Mouse (Mus musculus): ENCODE data around the gene Abca13. TPM values are rescaled to one million over a fixed set of nuclear protein-coding genes. Genes with fewer than 3 reads are reported as not detected.

Gene Abca13
- total and polyA plus RNA-seq, 2 experiments, result not detected

- H3K9ac ChIP-seq (ENCODE audit: low read depth, low read length), result no peak overlapping the region
- 68% methylated on average over 3 of the region's 3 CpGs for WGBS
Observed at GRCm38 (mm10) chr11:9427411-9427810, 235.7 kb downstream of the Abca13 start.

DNA sequence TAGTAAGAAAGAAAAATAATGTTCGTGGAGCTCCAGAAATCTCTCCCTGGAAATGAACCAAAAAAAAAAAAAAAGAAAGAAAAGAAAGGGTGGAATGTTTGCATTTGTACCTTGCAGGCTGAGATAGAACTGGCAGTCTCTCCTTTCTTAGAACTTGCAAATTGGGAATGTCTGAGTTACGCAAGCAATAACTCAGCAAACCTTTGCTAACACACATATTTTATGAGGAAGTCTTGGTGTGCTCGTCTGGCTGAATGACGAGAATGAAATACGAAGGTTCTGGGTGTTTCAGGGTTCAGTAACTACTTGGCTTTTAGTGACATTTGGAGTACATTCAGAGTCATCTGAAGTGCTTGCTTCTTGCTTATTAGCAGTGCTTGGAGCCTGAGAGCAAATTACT lies 241.1 kb downstream of the Abca13 start:
- WGBS, result 68% methylated on average over 5 of the region's 5 CpGs
- H3K27me3 ChIP-seq (ENCODE audit: control insufficient read depth, insufficient read depth, low read length), result no peaks in the 10 kb centered on the region
- no peak for TF ChIP-seq CTCF (IDR thresholded peaks at IDR 0.05; ENCODE audit: low read depth, low read length)
- TF ChIP-seq POLR2A (IDR thresholded peaks at IDR 0.05; ENCODE audit: extremely low read depth, insufficient read depth, low read length), result no peak
- DNase-seq (ENCODE audit: extremely low read depth, low read depth, low spot score), result no peak
- no peaks in the 10 kb centered on the region for H3K4me1 ChIP-seq (ENCODE audit: control insufficient read depth, insufficient read depth, low read length)
- H3K9ac ChIP-seq (ENCODE audit: low read depth, low read length), result no peak overlapping the region
- no peaks in the 10 kb centered on the region for H3K79me2 ChIP-seq (ENCODE audit: control insufficient read depth, insufficient read depth, low read length)
- no peaks in the 10 kb centered on the region for H3K36me3 ChIP-seq (ENCODE audit: control insufficient read depth, insufficient read depth, low read length)
- H3K4me3 ChIP-seq (ENCODE audit: insufficient read depth, low read depth, low read length), result no peak overlapping the region
- H3K27ac ChIP-seq (replicated peaks; ENCODE audit: insufficient read depth, low read depth, low read length), result no peak overlapping the region

More at GRCm38 (mm10) chr11:9427411-9427810, 235.7 kb downstream of the Abca13 start:
- no peaks in the 10 kb centered on the region for H3K36me3 ChIP-seq (ENCODE audit: control insufficient read depth, insufficient read depth, low read length)
- no peak overlapping the region for H3K4me3 ChIP-seq (ENCODE audit: insufficient read depth, low read depth, low read length)
- no peaks in the 10 kb centered on the region for H3K79me2 ChIP-seq (ENCODE audit: control insufficient read depth, insufficient read depth, low read length)
- H3K27ac ChIP-seq (replicated peaks; ENCODE audit: insufficient read depth, low read depth, low read length), result no peak overlapping the region
- no peaks in the 10 kb centered on the region for H3K27me3 ChIP-seq (ENCODE audit: control insufficient read depth, insufficient read depth, low read length)
- TF ChIP-seq POLR2A (IDR thresholded peaks at IDR 0.05; ENCODE audit: extremely low read depth, insufficient read depth, low read length) (no peak), CTCF (IDR thresholded peaks at IDR 0.05; ENCODE audit: low read depth, low read length) (no peak)
- no peaks in the 10 kb centered on the region for H3K4me1 ChIP-seq (ENCODE audit: control insufficient read depth, insufficient read depth, low read length)
- no peak for DNase-seq (ENCODE audit: extremely low read depth, low read depth, low spot score)

DNA sequence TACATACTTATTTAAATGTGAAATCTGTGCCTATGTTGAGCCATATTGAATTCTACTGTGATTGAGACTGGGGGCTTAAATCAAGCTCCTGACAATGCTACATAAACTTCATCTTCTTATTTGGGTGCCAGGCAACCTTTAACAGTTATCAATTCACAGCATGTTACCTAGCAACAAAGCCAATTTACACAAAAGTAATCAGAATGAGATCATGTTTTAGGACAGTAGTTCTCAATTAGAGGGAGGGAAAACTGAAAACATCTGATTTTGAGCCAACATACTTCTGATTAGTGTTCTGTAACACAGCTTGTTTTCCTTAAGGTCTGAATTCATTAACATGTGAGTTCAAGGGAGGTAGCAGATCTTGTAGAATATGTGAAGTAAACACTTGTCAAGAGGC lies 244.9 kb downstream of the Abca13 start:
- H3K36me3 ChIP-seq (ENCODE audit: control insufficient read depth, insufficient read depth, low read length), result no peaks in the 10 kb centered on the region
- H3K27ac ChIP-seq (replicated peaks; ENCODE audit: insufficient read depth, low read depth, low read length), result no peak overlapping the region
- no peak for TF ChIP-seq POLR2A (IDR thresholded peaks at IDR 0.05; ENCODE audit: extremely low read depth, insufficient read depth, low read length)
- TF ChIP-seq CTCF (IDR thresholded peaks at IDR 0.05; ENCODE audit: low read depth, low read length), result no peak
- no peaks in the 10 kb centered on the region for H3K27me3 ChIP-seq (ENCODE audit: control insufficient read depth, insufficient read depth, low read length)
- H3K4me1 ChIP-seq (ENCODE audit: control insufficient read depth, insufficient read depth, low read length), result no peaks in the 10 kb centered on the region
- H3K4me3 ChIP-seq (ENCODE audit: insufficient read depth, low read depth, low read length), result no peak overlapping the region
- H3K79me2 ChIP-seq (ENCODE audit: control insufficient read depth, insufficient read depth, low read length), result no peaks in the 10 kb centered on the region
- DNase-seq (ENCODE audit: extremely low read depth, low read depth, low spot score), result no peak
- no peak overlapping the region for H3K9ac ChIP-seq (ENCODE audit: low read depth, low read length)

DNA sequence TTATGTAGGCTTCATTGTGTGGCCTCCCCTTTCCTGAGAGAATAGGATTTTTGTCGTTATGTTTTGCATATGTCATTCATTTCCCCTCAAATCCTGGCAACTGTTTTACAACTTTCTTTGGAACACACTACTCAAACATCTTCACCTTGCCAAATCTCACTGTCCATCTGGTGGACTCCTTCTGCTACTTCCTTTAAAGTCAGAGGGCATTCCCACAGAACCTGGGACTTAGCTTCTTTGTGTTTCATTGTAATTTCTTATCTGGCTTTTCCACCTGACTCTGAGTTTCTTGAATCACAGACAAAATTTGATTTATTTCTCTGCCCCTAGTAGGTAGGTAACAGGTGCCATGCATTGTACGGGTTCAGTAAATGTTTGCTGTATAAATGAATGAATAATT lies 248.0 kb downstream of the Abca13 start:
- Histone ChIP-seq H3K9ac (ENCODE audit: low read depth, low read length) (no peak overlapping the region), H3K79me2 (ENCODE audit: control insufficient read depth, insufficient read depth, low read length) (no peaks in the 10 kb centered on the region), H3K36me3 (ENCODE audit: control insufficient read depth, insufficient read depth, low read length) (no peaks in the 10 kb centered on the region), H3K4me1 (ENCODE audit: control insufficient read depth, insufficient read depth, low read length) (no peaks in the 10 kb centered on the region), H3K27me3 (ENCODE audit: control insufficient read depth, insufficient read depth, low read length) (no peaks in the 10 kb centered on the region), H3K27ac (replicated peaks; ENCODE audit: insufficient read depth, low read depth, low read length) (no peak overlapping the region), H3K4me3 (ENCODE audit: insufficient read depth, low read depth, low read length) (no peak overlapping the region)
- WGBS, result 70% methylated on average over 2 of the region's 2 CpGs
- no peak for TF ChIP-seq CTCF (IDR thresholded peaks at IDR 0.05; ENCODE audit: low read depth, low read length)
- TF ChIP-seq POLR2A (IDR thresholded peaks at IDR 0.05; ENCODE audit: extremely low read depth, insufficient read depth, low read length), result no peak
- DNase-seq (ENCODE audit: extremely low read depth, low read depth, low spot score), result no peak

DNA sequence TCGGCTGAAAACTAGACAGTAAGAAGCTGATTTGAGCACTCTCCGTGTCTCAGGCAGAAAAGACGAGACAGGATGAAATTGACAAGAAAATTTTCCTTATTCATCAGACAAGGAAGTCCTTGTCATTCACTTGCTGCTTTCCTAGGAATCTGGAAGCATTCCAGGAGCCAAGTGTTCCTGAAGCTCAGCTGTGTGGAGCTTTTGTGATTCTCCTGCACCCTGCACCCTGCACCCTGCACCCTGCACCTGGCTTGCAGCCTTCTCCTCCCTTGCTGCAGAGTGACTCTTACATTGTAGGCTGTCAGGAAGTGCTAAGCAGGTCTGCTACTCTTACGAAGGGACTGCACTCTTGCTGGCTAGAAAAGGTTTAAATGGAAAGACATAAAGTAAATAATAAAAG lies 249.4 kb downstream of the Abca13 start:
- no peak overlapping the region for H3K4me3 ChIP-seq (ENCODE audit: insufficient read depth, low read depth, low read length)

GRCm38 (mm10) chr11:9472400-9472799 lies 280.7 kb downstream of the Abca13 start:
- Histone ChIP-seq H3K4me3 (ENCODE audit: insufficient read depth, low read depth, low read length) (no peak overlapping the region), H3K4me1 (ENCODE audit: control insufficient read depth, insufficient read depth, low read length) (no peaks in the 10 kb centered on the region), H3K27ac (replicated peaks; ENCODE audit: insufficient read depth, low read depth, low read length) (no peak overlapping the region), H3K79me2 (ENCODE audit: control insufficient read depth, insufficient read depth, low read length) (no peaks in the 10 kb centered on the region), H3K27me3 (ENCODE audit: control insufficient read depth, insufficient read depth, low read length) (no peaks in the 10 kb centered on the region), H3K9ac (ENCODE audit: low read depth, low read length) (no peak overlapping the region), H3K36me3 (ENCODE audit: control insufficient read depth, insufficient read depth, low read length) (no peaks in the 10 kb centered on the region)
- DNase-seq (ENCODE audit: extremely low read depth, low read depth, low spot score), result no peak
- TF ChIP-seq POLR2A (IDR thresholded peaks at IDR 0.05; ENCODE audit: extremely low read depth, insufficient read depth, low read length) (no peak), CTCF (IDR thresholded peaks at IDR 0.05; ENCODE audit: low read depth, low read length) (no peak)
- 71% methylated on average over 1 of the region's 1 CpGs for WGBS

More for the DNA sequence above, 249.4 kb downstream of the Abca13 start:
- TF ChIP-seq CTCF (IDR thresholded peaks at IDR 0.05; ENCODE audit: low read depth, low read length), result no peak
- no peak for TF ChIP-seq POLR2A (IDR thresholded peaks at IDR 0.05; ENCODE audit: extremely low read depth, insufficient read depth, low read length)
- Histone ChIP-seq H3K9ac (ENCODE audit: low read depth, low read length) (no peak overlapping the region), H3K36me3 (ENCODE audit: control insufficient read depth, insufficient read depth, low read length) (no peaks in the 10 kb centered on the region), H3K79me2 (ENCODE audit: control insufficient read depth, insufficient read depth, low read length) (no peaks in the 10 kb centered on the region), H3K4me1 (ENCODE audit: control insufficient read depth, insufficient read depth, low read length) (no peaks in the 10 kb centered on the region), H3K27ac (replicated peaks; ENCODE audit: insufficient read depth, low read depth, low read length) (no peak overlapping the region), H3K27me3 (ENCODE audit: control insufficient read depth, insufficient read depth, low read length) (no peaks in the 10 kb centered on the region)
- no peak for DNase-seq (ENCODE audit: extremely low read depth, low read depth, low spot score)
- 72% methylated on average over 4 of the region's 4 CpGs for WGBS
